Mouse (Mus musculus) forebrain, embryonic 11.5 days (tissue): ENCODE data around the gene 1810062G17Rik. TPM values are rescaled to one million over a fixed set of nuclear protein-coding genes. Genes with fewer than 3 reads are reported as not detected.

Source experiments
- ATAC-seq: fragments of 200-750 bp; cut with Nextera tagmentation; replicated peaks from 2 replicates; pipeline ENCODE4 v1.8.0; 2017; ENCODE audit warnings: moderate TSS enrichment; ENCODE audit not compliant: low FRiP score
- DNase-seq: peaks from one replicate; pipeline ENCODE4 v3.0.0-alpha.2; 2017; ENCODE audit warnings: low spot score
- H3K27ac ChIP-seq: fragments of 300-500 bp; sonication (generic); 2 replicates; pipeline ENCODE4 v1.5.1; 2014; ENCODE audit warnings: low read depth, low read length
- H3K27me3 ChIP-seq: fragments of 300-500 bp; sonication (generic); 2 replicates; pipeline ENCODE4 v1.6.1; 2014; ENCODE audit warnings: mild to moderate bottlenecking, low read length, mixed read lengths; ENCODE audit not compliant: control insufficient read depth, insufficient read depth
- H3K36me3 ChIP-seq: fragments of 300-500 bp; sonication (generic); 2 replicates; pipeline ENCODE4 v1.6.1; 2014; ENCODE audit warnings: mild to moderate bottlenecking, low read length, moderate library complexity, mixed read lengths; ENCODE audit not compliant: control insufficient read depth, insufficient read depth
- H3K4me1 ChIP-seq: fragments of 300-500 bp; sonication (generic); replicated peaks from 2 replicates; pipeline ENCODE4 v1.6.1; 2014; ENCODE audit warnings: low read length, mixed read lengths; ENCODE audit not compliant: control insufficient read depth, insufficient read depth
- H3K4me2 ChIP-seq: fragments of 300-500 bp; sonication (generic); 2 replicates; pipeline ENCODE4 v1.6.1; 2014; ENCODE audit warnings: low read depth, mild to moderate bottlenecking, low read length, moderate library complexity, mixed read lengths; ENCODE audit not compliant: severe bottlenecking
- H3K4me3 ChIP-seq: fragments of 300-500 bp; sonication (generic); 2 replicates; pipeline ENCODE4 v1.5.1; 2014; ENCODE audit warnings: low read depth, low read length
- H3K9ac ChIP-seq: fragments of 300-500 bp; sonication (generic); 2 replicates; pipeline ENCODE4 v1.6.1; 2014; ENCODE audit warnings: low read length
- H3K9me3 ChIP-seq: fragments of 300-500 bp; sonication (generic); 2 replicates; pipeline ENCODE4 v1.6.1; 2016; ENCODE audit warnings: low read length, mixed read lengths; ENCODE audit not compliant: control insufficient read depth
- WGBS: fragments of 180-500 bp; shearing (Covaris S2); extraction: QIAGEN DNeasy Blood & Tissue Kit; methylation state at CpG from one replicate; pipeline ENCODE4 v1.1.7; 2014; 5-methylcytosine and 5-hydroxymethylcytosine counted together
- polyA plus RNA-seq: library from polyadenylated mRNA; unstranded; fragments of >200 nt; fragmentation: Nextera tagmentation; extraction: Ambion mirVana; gene quantifications from 2 replicates; pipeline ENCODE4 v1.2.1, GENCODE M21; 2014

1810062G17Rik gene
- polyA plus RNA-seq, 1 experiment from 2014 or later = 0.43 TPM

DNA sequence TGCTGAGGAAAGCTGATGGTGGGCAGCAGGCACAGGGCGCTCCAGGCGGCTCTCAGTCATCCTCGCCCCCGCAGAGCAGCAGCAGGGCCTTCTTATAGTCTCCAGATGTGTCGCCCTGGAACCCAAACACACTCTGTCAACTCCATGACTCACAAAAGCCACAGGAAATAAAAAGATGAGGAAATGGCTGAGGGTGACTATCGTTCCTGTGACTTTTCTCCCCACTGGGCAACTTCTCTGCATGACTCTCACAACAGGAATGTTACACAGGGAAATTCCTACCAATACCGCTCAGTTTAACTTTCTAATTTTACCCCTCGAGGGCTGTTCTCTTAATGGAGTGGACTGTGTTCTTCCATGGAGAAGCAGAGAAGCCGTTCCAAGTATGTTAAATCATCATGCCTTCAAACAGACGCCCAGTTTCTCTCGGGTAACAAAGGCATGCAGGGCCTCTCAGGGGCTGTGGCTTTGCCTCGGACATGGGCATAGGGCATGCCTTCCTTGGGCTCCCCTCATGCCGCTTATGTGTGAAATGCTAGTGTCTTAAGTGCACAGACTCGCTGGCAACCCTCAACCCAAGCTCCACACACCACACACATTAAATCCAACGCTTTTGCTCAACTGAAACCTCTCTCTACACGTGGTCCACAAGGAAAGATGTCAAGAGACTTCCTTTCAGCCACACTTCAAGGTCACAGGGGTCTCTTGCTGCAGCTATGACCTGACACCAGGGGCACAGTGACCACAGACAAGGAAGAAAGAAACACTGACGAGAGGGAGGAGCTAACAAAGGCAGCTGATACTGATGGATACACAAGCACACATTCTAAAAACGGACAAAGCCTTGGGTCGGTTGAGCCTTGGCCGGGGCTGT is 26.2 kb upstream of the 1810062G17Rik start:
- no peak for ATAC-seq
- no peak for DNase-seq
- Histone ChIP-seq H3K4me1 (no peaks in the 10 kb centered on the region), H3K9ac (no peak overlapping the region), H3K36me3 (no peaks in the 10 kb centered on the region; the same call in 1 of the 2 replicates), H3K27ac (no peak overlapping the region), H3K9me3 (no peaks in the 10 kb centered on the region), H3K4me3 (no peak overlapping the region), H3K4me2 (no peak overlapping the region), H3K27me3 (no peaks in the 10 kb centered on the region)
- WGBS = 48% methylated on average over 20 of the region's 20 CpGs

GRCm38 (mm10) chr3:36452502-36452901 is 23.2 kb upstream of the 1810062G17Rik start:
- H3K27ac ChIP-seq = no peak overlapping the region
- ATAC-seq (no peak), DNase-seq (no peak)
- H3K9ac ChIP-seq = no peak overlapping the region
- no peaks in the 10 kb centered on the region for H3K9me3 ChIP-seq
- 76% methylated on average over 1 of the region's 1 CpGs for WGBS
- no peaks in the 10 kb centered on the region for H3K27me3 ChIP-seq
- H3K36me3 ChIP-seq = no peaks in the 10 kb centered on the region; the same call in 1 of the 2 replicates
- no peaks in the 10 kb centered on the region for H3K4me1 ChIP-seq
- H3K4me2 ChIP-seq = no peak overlapping the region
- no peak overlapping the region for H3K4me3 ChIP-seq

DNA sequence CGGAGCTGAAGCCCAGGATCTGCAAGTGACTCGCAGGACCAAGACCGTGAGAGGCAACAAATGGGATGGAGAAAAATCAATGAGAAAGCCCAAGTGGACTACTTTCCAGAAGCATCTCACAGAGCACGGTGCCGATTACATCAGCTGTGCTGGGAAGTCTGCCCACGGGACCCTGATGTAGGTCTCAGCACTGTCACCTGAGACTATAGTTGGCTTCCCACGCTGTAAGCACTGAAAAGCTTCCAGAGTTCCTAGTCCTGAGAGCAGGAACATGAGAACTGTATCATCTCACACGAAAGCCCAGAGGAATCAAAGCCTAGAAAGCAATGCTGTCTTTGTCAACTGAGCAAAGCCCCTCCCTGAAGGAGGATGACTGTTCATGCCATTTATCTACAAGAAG is 20.6 kb upstream of the 1810062G17Rik start:
- no peak overlapping the region for H3K27ac ChIP-seq
- H3K36me3 ChIP-seq = no peaks in the 10 kb centered on the region
- H3K4me1 ChIP-seq = no peaks in the 10 kb centered on the region
- no peak overlapping the region for H3K4me2 ChIP-seq
- no peak overlapping the region for H3K4me3 ChIP-seq
- DNase-seq (no peak), ATAC-seq (no peak)
- 92% methylated on average over 8 of the region's 8 CpGs for WGBS
- no peak overlapping the region for H3K9ac ChIP-seq
- no peaks in the 10 kb centered on the region for H3K9me3 ChIP-seq
- no peaks in the 10 kb centered on the region for H3K27me3 ChIP-seq

GRCm38 (mm10) chr3:36455566-36455965 is 20.2 kb upstream of the 1810062G17Rik start:
- 86% methylated on average over 3 of the region's 3 CpGs for WGBS
- Histone ChIP-seq H3K4me3 (no peak overlapping the region), H3K4me2 (no peak overlapping the region), H3K9me3 (no peaks in the 10 kb centered on the region), H3K36me3 (no peaks in the 10 kb centered on the region), H3K27me3 (no peaks in the 10 kb centered on the region), H3K4me1 (no peaks in the 10 kb centered on the region), H3K27ac (no peak overlapping the region), H3K9ac (no peak overlapping the region)
- DNase-seq (no peak), ATAC-seq (no peak)

DNA sequence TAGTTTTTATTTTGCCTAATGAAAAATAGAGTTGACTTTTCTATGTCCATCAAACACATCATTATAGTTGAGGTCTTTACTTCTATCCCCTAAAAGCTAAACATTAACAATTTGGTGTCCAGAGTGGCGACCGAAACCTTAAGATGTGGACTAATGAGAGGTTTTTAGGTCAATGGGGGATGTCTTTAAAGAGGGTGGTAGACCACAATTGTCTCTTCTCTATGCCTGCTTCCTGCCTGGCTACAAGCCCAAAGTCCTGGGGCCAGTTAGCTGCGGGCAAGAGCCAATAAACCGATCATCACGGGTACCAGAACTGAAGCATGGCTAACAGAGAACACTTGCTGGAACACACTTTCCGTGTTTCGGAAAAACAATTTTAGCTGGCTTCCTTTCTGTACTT is 15.0 kb upstream of the 1810062G17Rik start:
- DNase-seq (no peak), ATAC-seq (no peak)
- Histone ChIP-seq H3K9ac (no peak overlapping the region), H3K36me3 (no peaks in the 10 kb centered on the region), H3K4me2 (no peak overlapping the region), H3K4me3 (no peak overlapping the region), H3K4me1 (no peaks in the 10 kb centered on the region), H3K27ac (no peak overlapping the region), H3K27me3 (no peaks in the 10 kb centered on the region), H3K9me3 (no peaks in the 10 kb centered on the region)
- WGBS = 95% methylated on average over 7 of the region's 7 CpGs

GRCm38 (mm10) chr3:36461819-36462218 is 13.9 kb upstream of the 1810062G17Rik start:
- Histone ChIP-seq H3K9me3 (no peaks in the 10 kb centered on the region), H3K36me3 (no peaks in the 10 kb centered on the region), H3K9ac (no peak overlapping the region), H3K27ac (no peak overlapping the region), H3K27me3 (no peaks in the 10 kb centered on the region), H3K4me2 (no peak overlapping the region), H3K4me1 (no peaks in the 10 kb centered on the region), H3K4me3 (no peak overlapping the region)
- no peak for DNase-seq
- ATAC-seq = no peak
- WGBS = 91% methylated on average over 5 of the region's 5 CpGs

DNA sequence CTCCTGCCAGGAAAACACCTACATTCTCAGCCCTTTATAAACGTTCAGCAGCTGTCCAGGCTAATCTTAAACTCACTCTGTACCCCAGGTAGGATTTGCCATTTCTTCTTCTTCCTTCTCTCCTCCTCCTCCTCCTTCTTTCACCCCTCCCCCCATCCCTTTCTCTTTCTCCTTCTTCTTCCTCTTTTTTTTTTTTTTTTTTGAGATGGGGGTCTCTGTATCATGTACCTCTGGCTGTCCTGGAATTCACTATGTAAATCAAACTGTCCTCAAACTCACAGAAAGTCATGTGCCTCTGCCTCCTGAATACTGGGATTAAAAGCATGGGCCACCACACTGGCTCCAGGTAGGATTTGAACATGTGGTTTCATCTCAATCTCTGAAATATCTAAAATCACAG is 13.4 kb upstream of the 1810062G17Rik start:
- Histone ChIP-seq H3K9me3 (no peaks in the 10 kb centered on the region), H3K9ac (no peak overlapping the region), H3K4me3 (no peak overlapping the region), H3K27ac (no peak overlapping the region), H3K4me2 (no peak overlapping the region), H3K27me3 (no peaks in the 10 kb centered on the region), H3K36me3 (no peaks in the 10 kb centered on the region), H3K4me1 (no peaks in the 10 kb centered on the region)
- DNase-seq (no peak), ATAC-seq (no peak)
- 38% methylated on average over 1 of the region's 1 CpGs for WGBS

- WGBS = 58% methylated on average over 7 of the region's 7 CpGs
- no peak overlapping the region for H3K27ac ChIP-seq
- H3K4me2 ChIP-seq = no peak overlapping the region
- no peak for ATAC-seq
- H3K4me3 ChIP-seq = no peak overlapping the region
- H3K4me1 ChIP-seq = no peaks in the 10 kb centered on the region
- no peak overlapping the region for H3K9ac ChIP-seq
- H3K36me3 ChIP-seq = no peaks in the 10 kb centered on the region
- H3K9me3 ChIP-seq = no peaks in the 10 kb centered on the region
- H3K27me3 ChIP-seq = no peaks in the 10 kb centered on the region
- DNase-seq = no peak
These were observed 10.2 kb upstream of the 1810062G17Rik start for GRCm38 (mm10) chr3:36465538-36465937.

DNA sequence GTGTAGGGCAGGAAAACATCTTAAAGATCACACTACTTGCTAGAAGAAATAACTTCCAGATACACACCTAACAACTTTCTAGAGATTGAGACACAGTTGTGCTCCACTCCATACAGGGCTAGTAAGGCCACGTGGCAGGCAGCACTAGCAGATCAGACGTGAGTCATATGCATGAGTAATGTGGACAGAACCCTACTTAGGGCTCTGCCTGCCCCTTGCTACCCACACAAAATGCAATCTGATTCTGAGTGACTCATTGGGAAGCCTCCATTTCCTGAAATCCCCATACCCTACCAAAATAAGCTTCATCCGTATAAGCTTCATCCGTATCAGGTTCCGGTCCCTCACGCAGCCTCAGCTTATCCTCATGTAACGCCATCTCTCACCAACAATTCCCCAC is 8.1 kb upstream of the 1810062G17Rik start:
- H3K9me3 ChIP-seq = no peaks in the 10 kb centered on the region
- DNase-seq (no peak), ATAC-seq (no peak)
- no peak overlapping the region for H3K4me2 ChIP-seq
- H3K4me3 ChIP-seq = no peak overlapping the region
- no peak overlapping the region for H3K27ac ChIP-seq
- H3K4me1 ChIP-seq = no peaks in the 10 kb centered on the region
- no peak overlapping the region for H3K9ac ChIP-seq
- 91% methylated on average over 7 of the region's 7 CpGs for WGBS
- H3K36me3 ChIP-seq = no peaks in the 10 kb centered on the region
- H3K27me3 ChIP-seq = no peaks in the 10 kb centered on the region
